Mouse (Mus musculus): ENCODE results near the gene Ten1.
A peak's percentile ranks its signal among the peaks of the same experiment; 100 is the strongest.

Gene Ten1

DNA sequence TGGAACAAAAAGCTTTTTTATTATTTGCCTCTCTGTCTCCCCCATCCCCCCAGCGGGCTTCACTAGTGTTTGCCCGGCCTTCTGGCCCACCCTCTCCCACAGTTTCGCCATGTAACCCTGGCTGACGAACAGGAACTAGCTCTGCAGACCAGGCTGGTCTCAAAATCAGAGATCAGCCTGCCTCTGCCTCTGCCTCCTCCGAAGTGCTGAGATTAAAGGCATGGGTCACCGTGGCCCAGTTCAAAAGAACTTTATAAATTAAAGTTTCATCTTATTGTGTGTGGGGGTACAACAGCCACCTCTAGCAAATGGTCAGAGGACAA, 1.1 kb upstream of the Ten1 start:
- DNase-seq, result no peak

DNA sequence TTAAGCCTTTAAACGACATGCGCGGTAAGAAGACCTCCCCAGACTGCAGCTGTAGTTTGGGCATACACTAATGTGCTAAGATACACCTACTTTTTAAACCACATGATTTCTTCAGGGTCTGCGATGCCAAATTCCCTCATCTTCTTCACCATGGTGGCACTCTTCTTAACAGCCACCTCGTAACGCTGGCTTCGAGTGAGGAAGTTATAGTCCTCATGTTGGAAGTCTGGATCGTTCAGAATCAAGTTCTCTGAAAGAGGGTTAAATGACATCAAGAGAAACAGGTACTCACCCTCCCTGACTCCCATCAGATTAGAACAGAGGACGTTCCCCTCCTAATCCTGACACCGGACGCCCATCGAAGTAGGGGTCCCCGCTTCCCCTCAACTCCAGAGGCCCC, 523 bp upstream of the Ten1 start:
- no peak for DNase-seq

DNA sequence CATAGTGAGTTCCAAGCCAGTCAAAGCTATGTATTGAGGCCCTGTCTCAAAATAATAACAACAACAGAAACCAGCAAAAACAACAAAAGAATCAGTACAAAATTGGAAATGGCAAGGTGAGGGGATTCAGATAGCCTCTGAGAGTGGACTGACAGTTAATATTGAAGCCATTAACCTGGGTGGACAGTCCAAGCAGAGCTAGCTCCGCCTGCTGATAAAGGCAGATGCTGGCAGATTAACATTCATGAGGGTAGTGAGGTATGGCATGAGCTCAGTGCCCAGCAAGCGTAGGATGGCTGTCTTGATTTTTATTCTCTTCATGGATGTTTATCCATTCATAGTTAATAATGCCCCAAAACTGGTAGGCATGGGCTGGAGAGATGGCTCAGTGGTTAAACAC, 2.5 kb downstream of the Ten1 start:
- DNase-seq, result no peak

DNA sequence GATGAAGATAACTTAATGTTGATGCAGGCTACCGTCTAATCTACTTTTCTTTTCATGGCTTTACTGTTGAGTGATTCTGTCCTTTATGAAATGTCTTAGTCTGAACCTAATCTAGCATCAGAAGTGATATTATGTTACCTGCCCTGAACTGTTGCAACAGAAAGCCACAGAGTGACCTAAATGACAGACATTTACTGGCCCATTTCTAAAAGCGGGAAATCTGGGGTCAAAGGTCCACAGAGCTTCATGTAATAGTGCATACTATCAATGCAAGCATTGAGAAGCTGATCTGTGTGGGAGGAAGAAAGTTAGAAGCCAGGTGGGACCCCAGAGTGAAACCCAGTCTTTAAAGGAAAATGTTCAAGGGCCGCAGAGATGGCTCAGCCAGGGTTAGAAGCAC, 4.5 kb downstream of the Ten1 start:
- DNase-seq, result no peak

DNA sequence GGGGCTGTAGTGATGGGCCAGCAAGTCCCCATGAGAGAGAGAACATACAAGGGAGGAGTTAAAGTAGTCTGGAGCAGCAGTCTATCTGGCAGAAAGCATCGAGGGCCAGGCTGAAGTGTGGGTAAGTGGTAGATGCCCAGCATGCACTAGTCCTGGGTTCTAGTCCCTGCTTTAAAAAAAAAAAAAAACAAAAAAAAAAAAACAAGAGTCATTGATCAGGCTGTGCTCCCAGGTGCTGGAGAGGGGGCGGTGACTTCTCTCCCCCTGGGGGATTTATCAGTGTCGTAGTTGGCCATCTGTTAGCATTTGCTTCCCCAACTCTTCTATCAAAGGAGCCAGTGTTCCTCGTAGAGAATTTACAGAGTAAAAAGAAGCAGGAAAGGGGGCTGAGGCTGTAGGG, 8.0 kb downstream of the Ten1 start:
- DNase-seq, result no peak

DNA sequence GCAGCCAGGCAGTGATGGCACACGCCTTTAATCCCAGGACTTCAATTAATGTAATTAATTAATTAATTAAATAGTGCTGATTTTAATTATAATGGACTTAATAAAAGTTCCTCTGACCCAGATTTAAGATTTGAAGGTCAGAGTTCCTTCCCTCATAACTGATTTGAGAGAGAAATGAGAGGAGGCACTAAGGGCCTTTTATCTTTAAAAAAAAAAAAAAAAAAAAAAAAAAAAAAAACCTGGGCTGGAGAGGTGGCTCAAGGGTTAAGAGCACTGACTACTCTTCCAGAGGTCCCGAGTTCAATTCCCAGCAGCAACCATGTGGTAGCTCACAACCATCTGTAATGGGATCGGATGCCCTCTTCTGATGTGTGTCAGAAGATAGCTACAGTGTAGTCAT, 10.0 kb downstream of the Ten1 start:
- no peak for DNase-seq

DNA sequence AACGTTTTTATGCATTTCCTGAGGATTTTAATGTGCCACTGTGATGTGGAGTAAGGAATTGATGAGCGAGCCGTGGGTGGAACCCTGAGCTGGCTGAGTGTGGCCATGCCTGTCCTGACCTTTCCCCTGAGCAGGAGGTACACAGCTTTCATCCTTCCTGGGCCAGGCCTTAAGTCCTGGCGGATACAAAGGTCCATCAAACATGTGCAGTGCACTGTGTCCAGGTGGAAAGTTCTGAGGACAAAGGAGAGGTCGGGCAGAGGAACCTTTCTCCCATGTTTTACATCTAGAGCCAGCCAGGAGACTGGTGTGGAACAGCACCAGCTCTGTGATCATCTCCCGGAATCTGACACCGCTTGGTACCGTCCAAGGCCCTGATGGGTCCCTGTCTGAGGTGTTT, 10.6 kb downstream of the Ten1 start:
- no peak for DNase-seq

DNA sequence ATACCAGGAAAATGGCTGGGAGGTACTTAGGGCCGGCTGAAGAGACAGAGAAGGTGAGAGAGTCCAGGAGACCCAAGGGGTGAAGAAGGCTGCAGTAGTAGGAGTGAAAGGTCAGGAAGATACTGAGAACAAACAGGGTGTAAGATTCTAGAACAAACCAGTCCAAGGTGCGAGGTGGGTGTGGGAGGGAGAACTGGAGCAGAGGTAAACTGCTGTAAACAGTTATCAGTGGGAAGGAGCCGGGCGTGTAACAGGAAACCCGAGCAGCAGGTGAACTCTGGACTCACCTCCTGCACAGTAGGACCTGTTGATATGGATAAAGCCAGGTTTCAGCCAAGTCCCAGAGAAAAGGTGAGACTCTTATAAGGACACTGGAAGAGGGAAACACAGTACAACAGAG, 12.0 kb downstream of the Ten1 start:
- DNase-seq, result no peak

DNA sequence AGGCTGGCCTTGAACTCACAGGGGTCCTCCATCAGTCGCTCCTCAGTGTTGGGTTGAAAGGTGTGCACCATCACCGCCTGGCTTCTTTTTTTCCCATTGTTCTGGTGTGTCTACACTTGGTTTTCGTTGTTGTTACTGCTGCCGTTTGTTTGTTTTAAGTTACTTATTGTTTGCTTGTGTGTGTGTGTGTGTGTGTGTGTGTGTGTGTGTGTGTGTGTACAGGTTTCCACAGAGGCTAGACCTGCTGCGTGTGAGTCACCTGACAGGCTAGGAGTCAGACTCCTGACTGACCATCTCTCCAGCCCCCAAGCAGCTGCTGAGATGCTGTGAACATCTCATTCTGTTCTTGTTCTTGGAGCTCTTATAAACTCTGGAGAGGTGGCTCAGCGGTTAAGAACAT, 14.2 kb downstream of the Ten1 start:
- DNase-seq, result no peak

DNA sequence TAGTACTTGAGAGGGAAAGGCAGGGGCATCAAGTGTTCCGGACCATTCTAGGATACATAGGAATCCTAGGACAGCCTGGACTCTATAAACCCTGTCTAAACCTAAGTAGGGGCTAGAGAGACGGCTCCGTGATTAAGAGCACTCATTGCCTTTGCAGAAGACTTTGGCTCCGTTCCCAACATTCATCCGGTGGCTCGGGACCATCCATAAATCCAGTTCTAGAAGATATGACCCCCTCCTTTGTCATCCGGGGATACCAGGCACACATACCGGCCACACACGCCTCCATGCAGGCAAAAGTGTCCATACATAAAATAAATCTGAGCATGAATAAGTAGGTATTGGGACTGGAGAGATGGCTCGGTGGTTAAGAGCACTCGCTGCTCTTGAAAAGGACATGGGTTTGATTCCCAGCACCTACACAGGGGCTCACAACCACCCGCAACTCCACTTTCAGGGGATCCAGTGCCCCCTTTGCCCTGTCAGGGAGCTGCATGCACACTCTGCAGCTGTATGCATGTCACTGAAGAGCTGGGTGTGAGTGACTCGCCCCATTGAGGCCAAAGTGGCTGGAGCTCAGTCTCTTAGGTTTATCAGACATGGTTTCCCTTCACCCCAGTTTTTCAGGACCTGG, 15.3 kb downstream of the Ten1 start:
- no peak for DNase-seq

DNA sequence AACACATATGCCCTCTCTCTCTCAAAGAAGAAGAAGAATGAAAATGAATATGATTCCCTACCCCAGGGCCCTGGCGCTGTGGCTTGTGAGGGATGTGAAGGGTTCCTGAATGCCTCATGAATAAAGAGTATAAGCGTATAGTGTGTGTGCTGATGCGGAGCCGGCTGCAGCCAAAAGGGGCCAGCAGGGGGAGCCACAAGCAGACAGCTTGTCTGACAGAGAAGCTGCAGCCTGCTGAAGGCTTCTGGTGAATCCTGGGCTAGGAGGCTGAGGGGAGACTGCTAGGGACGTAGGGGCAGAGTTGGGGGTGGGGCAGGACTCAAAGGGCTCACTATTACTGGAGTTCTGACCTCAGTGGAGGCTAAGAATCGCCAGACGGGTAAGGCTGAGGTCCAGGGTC, 16.5 kb downstream of the Ten1 start:
- DNase-seq, result peak; percentile 76

DNA sequence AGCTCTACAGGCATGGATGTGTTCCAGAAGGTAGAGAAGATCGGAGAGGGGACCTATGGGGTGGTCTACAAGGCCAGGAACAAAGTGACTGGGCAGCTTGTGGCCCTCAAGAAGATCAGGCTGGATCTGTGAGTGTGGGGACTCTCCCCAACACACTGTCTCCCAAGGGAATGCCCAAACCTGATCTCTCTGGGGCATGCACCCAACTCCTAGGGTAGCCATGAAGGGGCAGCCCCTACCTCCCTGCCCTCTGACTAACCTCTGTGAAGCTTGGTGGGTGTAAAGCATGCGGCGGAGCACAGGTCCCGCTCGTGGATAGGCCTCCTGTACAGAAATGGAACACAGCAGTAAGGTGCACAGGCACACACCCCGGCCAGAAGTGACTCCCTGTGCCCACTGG, 17.3 kb downstream of the Ten1 start:
- no peak for DNase-seq

DNA sequence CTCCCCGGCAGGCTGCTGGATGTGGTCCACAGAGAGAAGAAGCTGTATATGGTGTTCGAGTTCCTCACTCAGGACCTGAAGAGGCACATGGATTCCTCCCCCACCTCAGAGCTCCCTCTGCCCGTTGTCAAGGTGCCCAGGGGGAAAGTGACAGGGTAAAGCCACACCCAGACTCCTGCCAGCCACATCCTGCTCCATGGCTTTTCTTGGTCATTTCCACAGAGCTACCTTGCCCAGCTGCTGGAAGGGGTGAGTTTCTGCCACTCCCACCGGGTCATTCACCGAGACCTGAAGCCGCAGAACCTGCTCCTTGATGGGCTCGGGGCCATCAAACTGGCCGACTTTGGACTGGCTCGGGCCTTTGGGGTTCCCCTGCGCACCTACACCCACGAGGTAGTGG, 17.9 kb downstream of the Ten1 start:
- peak; percentile 7 for DNase-seq

DNA sequence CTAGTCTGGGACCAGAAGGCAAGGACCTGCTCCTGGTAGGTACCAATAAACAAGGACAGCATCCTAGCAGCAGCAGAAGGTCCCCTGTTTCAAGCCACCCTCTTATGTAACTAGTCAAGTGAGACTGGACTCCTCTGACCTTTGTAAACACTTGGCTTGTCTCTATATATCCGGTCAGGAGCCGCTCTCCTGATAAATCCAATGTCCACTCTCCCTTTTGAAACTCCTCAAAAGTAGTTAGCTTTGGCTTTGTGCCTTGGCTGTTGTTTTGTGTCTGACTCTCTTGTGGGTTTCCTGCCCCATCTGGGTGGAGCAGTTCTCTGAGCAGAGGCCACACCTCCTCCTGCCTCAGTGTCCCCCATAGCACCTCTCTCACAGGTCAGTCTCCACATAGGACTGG, 19.6 kb downstream of the Ten1 start:
- DNase-seq, result no peak

DNA sequence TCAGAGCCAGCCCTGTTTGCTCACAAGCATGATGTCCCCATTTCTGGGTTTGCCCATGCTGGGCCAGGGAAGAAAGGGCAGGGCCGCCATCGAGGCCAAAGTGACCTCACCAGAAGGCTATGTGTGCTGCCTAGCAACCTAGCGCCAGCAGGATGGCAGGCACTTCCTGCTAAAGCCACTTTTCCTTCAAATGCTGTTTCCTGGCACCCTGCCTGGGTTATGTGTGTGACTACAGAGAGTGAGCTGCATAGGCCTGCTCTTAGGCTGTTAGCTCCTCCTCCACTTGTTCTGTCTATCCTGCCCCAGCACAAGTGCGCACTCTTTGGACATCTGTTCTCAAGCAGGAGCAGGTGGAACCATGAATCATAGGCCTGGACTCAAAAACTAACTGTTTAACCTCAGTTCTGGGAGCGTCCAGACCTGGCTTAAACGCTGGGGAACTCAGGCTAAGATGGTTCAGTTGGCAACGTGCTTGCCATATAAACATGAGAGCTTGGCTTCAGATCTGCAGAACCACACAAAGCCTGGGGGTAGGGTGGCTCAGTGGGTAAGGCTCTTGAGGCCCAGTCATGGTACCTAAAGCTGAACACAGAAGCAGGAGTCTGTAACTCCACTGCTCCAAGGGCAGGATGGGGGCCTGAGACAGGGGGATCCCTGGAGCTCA, 20.2 kb downstream of the Ten1 start:
- peak; percentile 32 for DNase-seq

DNA sequence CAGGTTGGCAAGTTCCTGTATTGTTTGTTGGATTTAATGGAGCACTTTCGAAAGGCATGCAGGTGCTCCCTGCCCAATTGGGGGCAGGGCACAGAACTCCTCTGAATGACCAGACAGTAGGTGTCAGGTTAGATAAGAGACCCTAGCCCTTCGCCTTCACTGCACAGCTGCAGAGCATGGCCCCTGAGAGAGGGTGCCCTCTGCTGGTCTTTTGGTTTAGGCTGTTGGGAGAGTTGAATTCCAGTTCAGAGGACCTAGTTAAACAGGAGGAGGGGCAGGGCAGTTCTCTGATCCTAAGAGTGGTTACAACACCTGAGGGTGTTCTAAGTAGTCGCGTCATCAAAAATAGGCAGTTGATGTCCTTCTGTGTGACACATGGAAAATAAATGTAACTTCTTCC, 21.2 kb downstream of the Ten1 start:
- peak; percentile 86 for DNase-seq

DNA sequence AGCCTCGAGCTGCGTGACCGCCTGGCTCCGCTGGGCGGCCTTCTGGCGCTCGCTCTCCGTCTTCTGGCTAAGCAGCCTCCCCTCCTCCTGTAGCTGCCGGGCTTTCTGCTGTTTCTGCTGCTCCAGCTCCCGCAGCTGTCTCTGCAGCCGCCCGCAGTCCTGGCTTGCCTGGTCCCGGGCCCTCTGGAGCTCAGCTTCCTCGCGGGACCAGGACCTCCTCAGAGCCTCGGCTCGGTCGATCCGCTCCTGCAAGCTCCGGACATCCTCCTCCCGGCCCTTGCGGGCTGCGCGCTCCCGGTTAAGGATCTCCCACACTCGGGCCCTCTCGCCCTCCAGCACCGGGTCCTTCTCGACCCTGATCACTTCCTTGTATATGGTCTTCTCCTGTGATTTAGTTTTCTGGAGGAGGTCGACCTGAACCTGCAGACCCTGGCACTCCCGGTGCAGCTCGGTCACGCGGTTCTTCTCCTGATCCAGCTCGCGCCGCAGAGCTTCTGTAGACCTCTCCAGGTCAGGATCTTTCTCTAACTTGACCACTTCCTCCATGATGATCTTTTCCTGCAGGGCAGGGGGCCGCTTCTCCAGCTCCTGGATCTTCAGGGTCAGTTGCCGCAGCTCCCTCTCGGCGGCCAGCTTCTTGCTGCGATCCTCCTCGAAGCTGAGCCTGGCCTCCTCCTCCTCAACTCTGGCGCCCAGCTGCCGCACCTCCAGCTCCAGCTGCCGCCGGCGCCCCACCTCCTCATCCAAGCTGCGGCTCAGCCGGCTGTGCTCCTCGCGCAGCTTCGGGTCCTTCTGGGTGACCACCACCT, 23.5 kb downstream of the Ten1 start:
- DNase-seq, result peak; percentile 41

DNA sequence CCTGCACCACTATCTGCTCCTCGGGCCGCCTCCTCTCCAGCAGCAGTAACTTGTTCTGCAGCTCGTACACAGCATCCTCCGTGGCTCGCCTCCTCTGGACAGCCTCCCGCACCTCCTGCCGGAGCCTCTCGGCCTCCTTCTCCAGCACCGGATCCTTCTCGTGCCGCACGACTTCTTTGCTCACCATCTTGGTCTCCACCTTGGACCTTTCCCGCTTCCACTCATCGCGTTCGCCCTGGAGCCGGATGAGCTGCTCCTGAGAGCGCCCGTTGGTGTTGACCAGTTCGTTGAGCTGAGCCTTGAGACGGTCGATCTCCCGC, 24.0 kb downstream of the Ten1 start:
- DNase-seq, result no peak

DNA sequence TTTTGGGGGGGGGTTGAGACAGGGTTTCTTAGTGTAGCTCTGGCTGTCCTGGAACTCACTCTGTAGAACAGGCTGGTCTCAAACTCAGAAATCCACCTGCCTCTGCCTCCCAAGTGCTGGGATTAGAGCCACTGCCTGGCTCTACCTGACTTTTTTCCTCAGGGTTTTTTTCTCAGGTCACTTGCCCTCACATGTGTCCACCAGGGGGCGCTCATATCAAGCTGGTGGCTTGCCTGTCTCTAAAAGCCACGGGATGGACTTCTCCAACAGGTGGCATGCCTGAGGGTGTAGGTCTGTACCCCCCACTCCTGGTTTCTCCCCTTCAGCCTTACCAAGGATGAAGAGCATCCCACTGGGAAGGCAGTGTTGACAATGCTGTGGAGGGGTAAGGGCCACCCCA, 27.8 kb downstream of the Ten1 start:
- peak; percentile 96 for DNase-seq

DNA sequence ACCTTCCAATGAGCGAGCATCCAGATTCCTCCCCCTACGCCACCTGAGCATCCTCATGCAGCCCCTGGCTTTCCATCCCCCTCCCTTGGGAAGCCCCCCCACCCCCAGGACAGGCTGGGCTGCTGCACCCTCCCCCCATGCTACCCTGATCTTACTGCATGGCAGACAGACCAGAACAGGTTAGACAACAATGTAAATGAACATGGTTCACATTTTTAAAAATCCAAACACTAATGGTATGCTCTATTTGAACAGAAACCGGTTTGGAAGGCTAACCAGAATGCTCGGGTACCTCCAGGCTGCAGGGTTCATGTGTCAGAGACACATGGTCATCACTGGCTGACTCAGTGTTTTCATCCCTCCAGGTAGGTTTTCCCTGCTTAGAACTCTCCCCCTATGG, 30.0 kb downstream of the Ten1 start:
- no peak for DNase-seq

DNA sequence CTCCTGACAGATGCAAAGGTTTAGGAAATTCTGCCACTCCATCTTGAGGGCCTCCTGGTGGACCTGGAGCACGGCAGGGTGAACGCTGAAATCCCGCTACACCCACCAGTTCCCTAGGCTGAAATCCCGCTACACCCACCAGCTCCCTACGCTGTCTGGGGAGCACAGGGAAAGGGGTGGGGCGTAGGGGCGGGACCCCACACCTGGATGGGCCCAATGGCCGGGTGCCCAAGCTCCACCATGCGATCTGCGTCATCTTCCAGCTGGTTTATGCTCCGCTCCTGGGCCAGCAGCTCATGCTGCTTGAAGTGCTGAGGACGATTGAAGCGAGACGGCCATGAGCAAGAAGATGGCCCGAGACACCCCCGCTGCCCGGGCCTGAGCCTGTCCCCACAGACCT, 33.8 kb downstream of the Ten1 start:
- DNase-seq, result peak; percentile 5

DNA sequence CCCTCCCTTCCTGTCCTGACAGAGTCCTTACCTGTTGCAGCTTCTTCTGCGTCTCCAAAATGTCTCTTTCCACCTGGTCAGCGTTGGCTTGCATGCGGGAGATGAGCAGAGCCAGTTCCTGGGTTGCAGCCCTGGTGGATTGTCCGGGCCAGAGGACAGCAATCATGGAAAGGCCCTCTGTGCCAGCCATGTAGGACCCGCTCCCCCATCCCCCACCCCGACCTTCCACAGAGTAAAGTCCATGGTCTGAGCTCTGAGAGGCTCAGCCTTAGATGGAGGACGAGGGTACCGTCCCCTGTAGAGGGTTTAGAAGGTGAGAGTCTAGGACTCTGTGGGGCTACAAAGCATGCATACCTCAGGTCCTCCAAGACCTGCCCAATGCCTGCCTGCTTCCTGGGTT, 36.2 kb downstream of the Ten1 start:
- DNase-seq, result no peak

DNA sequence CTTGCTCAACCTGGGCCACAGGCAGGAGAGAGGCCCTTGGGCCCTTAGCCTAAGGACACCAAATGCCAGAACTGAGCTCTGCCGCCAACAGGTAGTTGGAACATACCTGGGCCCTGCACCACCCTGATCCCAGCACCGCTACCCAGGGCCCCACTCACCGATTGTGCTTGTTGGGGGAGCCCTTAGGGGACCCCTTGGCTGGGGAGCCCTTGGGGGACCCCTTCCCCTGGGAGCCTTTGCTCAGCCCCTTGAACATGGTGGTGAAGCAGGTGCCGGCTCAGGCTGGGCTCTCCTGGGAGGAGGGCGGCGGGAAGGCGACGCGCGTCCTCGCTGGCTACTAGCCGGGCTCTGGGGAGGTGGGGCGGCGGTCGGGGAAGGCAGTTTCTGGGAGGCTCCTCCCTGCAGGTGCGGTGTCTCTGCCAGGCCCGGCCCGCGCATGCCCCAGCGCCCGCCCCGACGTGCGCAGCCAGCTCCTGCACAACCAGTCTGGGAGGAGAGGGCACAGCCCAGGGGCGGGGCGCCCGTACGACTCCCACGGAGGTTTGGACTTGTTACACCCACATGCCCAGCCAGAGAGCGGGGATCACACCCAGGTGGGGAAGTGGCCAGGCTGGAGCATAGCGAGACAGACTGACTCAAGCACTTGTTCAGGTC, 39.2 kb downstream of the Ten1 start, which contains the start of gene Evpl:
Gene Evpl (minus strand): TSS at position 336 of the 654 bp plus-strand sequence.
- peak; percentile 81 for DNase-seq

DNA sequence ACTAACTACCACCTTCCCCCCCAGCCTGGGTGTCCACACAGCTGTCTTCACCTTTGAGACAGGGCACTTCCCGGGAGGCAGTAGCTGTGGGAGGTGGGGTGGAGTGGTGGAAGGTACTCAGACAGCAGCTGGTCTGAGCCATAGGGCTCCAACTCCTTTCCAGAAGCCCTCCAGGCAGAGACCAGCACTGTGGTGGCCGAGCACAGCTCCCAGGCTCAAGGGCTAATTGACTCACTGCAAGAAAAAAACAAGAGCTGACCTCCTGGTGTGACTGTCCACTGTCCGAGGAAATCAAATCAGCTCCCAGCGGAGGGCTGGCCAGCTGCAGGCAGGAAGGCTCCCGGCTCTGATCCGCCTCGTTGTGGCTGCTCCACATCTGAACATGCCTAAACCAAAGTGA, 41.1 kb downstream of the Ten1 start:
- DNase-seq, result no peak
